ENCODE assay signal across 13 mouse cellular contexts in genomic region chr1:82257457-82257856, GRCm38 (mm10). TPM values are rescaled to one million over a fixed set of nuclear protein-coding genes. Genes with fewer than 3 reads are reported as not detected.
DNase-seq lines count a peak whose midpoint lies in the region; ATAC-seq lines count a peak whose summit lies in the region.
"Had no signal": no experiment of that assay in that cellular context is flagged by ENCODE, and none has a peak within 500 bp of the region (broad histone marks: within the 10 kb centered on the region; RNA-seq: fewer than 3 reads in every experiment).

No protein-coding gene starts in this region.

- H3K27me3 ChIP-seq in intestine, embryonic 14.5 days (replicated peaks; ENCODE audit: control insufficient read depth, insufficient read depth, low read length): no peaks in the 10 kb centered on the region
- no peaks in the 10 kb centered on the region for H3K27me3 ChIP-seq in intestine, embryonic 16.5 days (replicated peaks; ENCODE audit: control insufficient read depth, insufficient read depth, low read length)
- H3K27me3 ChIP-seq in neural tube, embryonic 15.5 days (replicated peaks): no peaks in the 10 kb centered on the region
- H3K27me3 ChIP-seq: embryonic facial prominence, embryonic 12.5 days; forebrain, embryonic 15.5 days; kidney, embryonic 15.5 days had no signal

- H3K4me2 ChIP-seq in intestine, embryonic 14.5 days (ENCODE audit: low read length): no peak overlapping the region
- no peak overlapping the region for H3K4me2 ChIP-seq in intestine, embryonic 16.5 days (ENCODE audit: low read depth, low read length)
- H3K4me2 ChIP-seq in neural tube, embryonic 15.5 days: no peak overlapping the region
- H3K4me2 ChIP-seq: embryonic facial prominence, embryonic 12.5 days; forebrain, embryonic 15.5 days; kidney, embryonic 15.5 days had no signal

- H3K4me1 ChIP-seq in intestine, embryonic 14.5 days (replicated peaks; ENCODE audit: control insufficient read depth, insufficient read depth, low read length): peaks cover 7% of the 10 kb centered on the region
- H3K4me1 ChIP-seq in intestine, embryonic 16.5 days (ENCODE audit: control insufficient read depth, insufficient read depth, low read length): no peaks in the 10 kb centered on the region
- peaks cover 17% of the 10 kb centered on the region for H3K4me1 ChIP-seq in neural tube, embryonic 15.5 days

- H3K4me3 ChIP-seq in intestine, embryonic 14.5 days (ENCODE audit: low read depth, low read length): no peak overlapping the region
- no peak overlapping the region for H3K4me3 ChIP-seq in intestine, embryonic 16.5 days (ENCODE audit: low read length)
- no peak overlapping the region for H3K4me3 ChIP-seq in neural tube, embryonic 15.5 days (replicated peaks)
- H3K4me3 ChIP-seq: embryonic facial prominence, embryonic 12.5 days; forebrain, embryonic 15.5 days; kidney, embryonic 15.5 days; left cerebral cortex, adult 2 months had no signal

- ATAC-seq in intestine, embryonic 14.5 days (replicated peaks; ENCODE audit: low FRiP score, low TSS enrichment, low read depth): no peak
- ATAC-seq in intestine, embryonic 16.5 days: no peak
- ATAC-seq in neural tube, embryonic 15.5 days (ENCODE audit: low FRiP score): no peak
- ATAC-seq: forebrain, embryonic 15.5 days had no signal

- no peak overlapping the region for H3K9ac ChIP-seq in intestine, embryonic 14.5 days (ENCODE audit: low read length)
- H3K9ac ChIP-seq in intestine, embryonic 16.5 days (ENCODE audit: low read depth, low read length): no peak overlapping the region
- H3K9ac ChIP-seq in neural tube, embryonic 15.5 days (replicated peaks): no peak overlapping the region
- H3K9ac ChIP-seq: embryonic facial prominence, embryonic 12.5 days; forebrain, embryonic 15.5 days; kidney, embryonic 15.5 days had no signal

- no peak overlapping the region for H3K27ac ChIP-seq in intestine, embryonic 14.5 days (ENCODE audit: low read depth)
- no peak overlapping the region for H3K27ac ChIP-seq in intestine, embryonic 16.5 days (ENCODE audit: low read length)
- H3K27ac ChIP-seq in neural tube, embryonic 15.5 days (replicated peaks): no peak overlapping the region
- H3K27ac ChIP-seq: embryonic facial prominence, embryonic 12.5 days; forebrain, embryonic 15.5 days; kidney, embryonic 15.5 days; left cerebral cortex, adult 2 months had no signal

- intact Hi-C loops in heart, postnatal 10 days (cut with DNase I): no loop called here

- WGBS in intestine, embryonic 14.5 days: 27% methylated on average over 5 of the region's 5 CpGs
- WGBS in intestine, embryonic 16.5 days: 49% methylated on average over 5 of the region's 5 CpGs
- 67% methylated on average over 5 of the region's 5 CpGs for WGBS in neural tube, embryonic 15.5 days

- H3K9me3 ChIP-seq in intestine, embryonic 14.5 days (ENCODE audit: control insufficient read depth, low read length): no peaks in the 10 kb centered on the region
- H3K9me3 ChIP-seq in intestine, embryonic 16.5 days (ENCODE audit: control insufficient read depth, low read length): no peaks in the 10 kb centered on the region
- no peaks in the 10 kb centered on the region for H3K9me3 ChIP-seq in neural tube, embryonic 15.5 days (replicated peaks)
- H3K9me3 ChIP-seq: embryonic facial prominence, embryonic 12.5 days; forebrain, embryonic 15.5 days; kidney, embryonic 15.5 days had no signal

- no peaks in the 10 kb centered on the region for H3K36me3 ChIP-seq in intestine, embryonic 14.5 days (ENCODE audit: control insufficient read depth, insufficient read depth, low read length)
- no peaks in the 10 kb centered on the region for H3K36me3 ChIP-seq in intestine, embryonic 16.5 days (ENCODE audit: control insufficient read depth, insufficient read depth, low read length)
- no peaks in the 10 kb centered on the region for H3K36me3 ChIP-seq in neural tube, embryonic 15.5 days
- H3K36me3 ChIP-seq: embryonic facial prominence, embryonic 12.5 days had no signal

- peak; percentile 38 for DNase-seq in adrenal gland, postnatal 14 days
- DNase-seq in adrenal gland, adult 18-20 months (ENCODE audit: low spot score in 2 of 2): no peak
- DNase-seq in intestine, embryonic 14.5 days (ENCODE audit: low spot score): peak; percentile 52
- DNase-seq in adrenal gland, postnatal 36 days: peak; percentile 45 to 52
- peak; percentile 61 to 69 for DNase-seq in heart, postnatal 10 days
- no peak for DNase-seq in adipocyte (ENCODE audit: low spot score)

RNA-seq across cellular contexts. Expression of gene Gm9747, which starts 24.5 kb away (rescaled TPM):
- not detected in 2 replicates for total RNA-seq in adrenal gland, postnatal 14 days (2021)
- total RNA-seq in adrenal gland, adult 18-20 months (2021): not detected
- 13.0 and 14.2 TPM in 2 replicates for polyA plus RNA-seq in intestine, embryonic 14.5 days (2014; fragmentation: Nextera tagmentation; extraction: Ambion mirVana)
- 7.2 and 7.8 TPM in 2 replicates for polyA plus RNA-seq in intestine, embryonic 16.5 days (2015; fragmentation: Nextera tagmentation; extraction: Ambion mirVana)
- not detected for total RNA-seq in adrenal gland, postnatal 36 days (2021)
- total RNA-seq in heart, postnatal 10 days (2021): not detected
- polyA plus RNA-seq in neural tube, embryonic 15.5 days (2015; fragmentation: Nextera tagmentation; extraction: Ambion mirVana): 26.1 and 28.6 TPM in 2 replicates
- total RNA-seq: left cerebral cortex, adult 2 months; monocyte, adult 5-6 weeks had no signal

RNA-seq across cellular contexts. Expression of gene Irs1, which starts 33.8 kb away (rescaled TPM):
- total RNA-seq in adrenal gland, postnatal 14 days (2021): 12.5 and 15.0 TPM in 2 replicates
- total RNA-seq in adrenal gland, adult 18-20 months (2021): 10 to 100 TPM; 11.0 to 11.8 TPM
- polyA plus RNA-seq in intestine, embryonic 14.5 days (2014; fragmentation: Nextera tagmentation; extraction: Ambion mirVana): 3.9 and 4.0 TPM in 2 replicates
- polyA plus RNA-seq in intestine, embryonic 16.5 days (2015; fragmentation: Nextera tagmentation; extraction: Ambion mirVana): 2.1 TPM in 2 replicates
- 10 to 100 TPM; 14.8 to 16.7 TPM for total RNA-seq in adrenal gland, postnatal 36 days (2021)
- 10 to 100 TPM; 29.7 to 41.2 TPM for total RNA-seq in heart, postnatal 10 days (2021)
- 7.5 and 8.1 TPM in 2 replicates for polyA plus RNA-seq in neural tube, embryonic 15.5 days (2015; fragmentation: Nextera tagmentation; extraction: Ambion mirVana)
- total RNA-seq: monocyte, adult 5-6 weeks had no signal

RNA-seq across cellular contexts. Expression of gene Rhbdd1, which starts 58.8 kb away (rescaled TPM):
- 23.0 and 23.2 TPM in 2 replicates for total RNA-seq in adrenal gland, postnatal 14 days (2021)
- total RNA-seq in adrenal gland, adult 18-20 months (2021): 10 to 100 TPM; 22.7 to 35.3 TPM
- polyA plus RNA-seq in intestine, embryonic 14.5 days (2014; fragmentation: Nextera tagmentation; extraction: Ambion mirVana): 5.3 and 6.8 TPM in 2 replicates
- polyA plus RNA-seq in intestine, embryonic 16.5 days (2015; fragmentation: Nextera tagmentation; extraction: Ambion mirVana): 12.7 and 13.0 TPM in 2 replicates
- total RNA-seq in adrenal gland, postnatal 36 days (2021): 10 to 100 TPM; 30.0 to 42.7 TPM
- total RNA-seq in heart, postnatal 10 days (2021): 10 to 100 TPM; 10.7 to 11.6 TPM
- polyA plus RNA-seq in neural tube, embryonic 15.5 days (2015; fragmentation: Nextera tagmentation; extraction: Ambion mirVana): 4.1 and 4.7 TPM in 2 replicates

Comparison
In these comparisons a context has a peak if more than half of its experiments do, and no peak if none do; other contexts are left out.
1. DNase-seq: peak in adrenal gland, postnatal 14 days (single experiment), intestine, embryonic 14.5 days (single experiment), adrenal gland, postnatal 36 days (2 of 2) and heart, postnatal 10 days (2 of 2); none in adrenal gland, adult 18-20 months (0 of 2) and adipocyte (single experiment).